Mouse (Mus musculus): ENCODE data around the gene Ccdc149. TPM values are rescaled to one million over a fixed set of nuclear protein-coding genes. Genes with fewer than 3 reads are reported as not detected.

Gene Ccdc149
- total RNA-seq, 2 experiments from 2014 or later = 6.5 to 7.4 TPM

GRCm38 (mm10) chr5:52346890-52347289 lies 124.4 kb downstream of the Ccdc149 start:
- DNase-seq = no peak
- intact Hi-C loops (cut with DNase I) = no loop called here

DNA sequence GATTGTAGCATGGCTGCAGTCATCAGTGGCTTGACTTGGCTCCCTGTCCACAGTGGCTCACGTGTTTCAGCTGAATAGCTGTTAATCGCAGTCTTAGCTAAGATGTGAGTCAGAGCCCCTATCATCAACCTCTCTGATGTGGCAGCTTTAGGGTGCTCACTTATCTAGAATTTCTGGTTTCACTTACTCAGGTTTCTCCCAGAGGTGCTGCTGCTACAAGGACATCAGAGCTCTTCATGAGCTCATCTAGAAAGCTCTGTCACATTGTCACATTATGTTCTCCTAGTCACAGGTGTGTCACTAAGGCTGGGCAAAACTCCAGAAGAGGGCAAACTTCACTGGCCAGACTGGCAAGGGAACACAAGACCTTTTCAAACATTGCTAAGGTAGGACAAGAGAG lies 132.2 kb downstream of the Ccdc149 start:
- DNase-seq = no peak
- intact Hi-C loops (cut with DNase I) = no loop called here

GRCm38 (mm10) chr5:52335590-52335989 lies 135.7 kb downstream of the Ccdc149 start:
- DNase-seq = no peak
- intact Hi-C loops (cut with DNase I) = no loop called here

DNA sequence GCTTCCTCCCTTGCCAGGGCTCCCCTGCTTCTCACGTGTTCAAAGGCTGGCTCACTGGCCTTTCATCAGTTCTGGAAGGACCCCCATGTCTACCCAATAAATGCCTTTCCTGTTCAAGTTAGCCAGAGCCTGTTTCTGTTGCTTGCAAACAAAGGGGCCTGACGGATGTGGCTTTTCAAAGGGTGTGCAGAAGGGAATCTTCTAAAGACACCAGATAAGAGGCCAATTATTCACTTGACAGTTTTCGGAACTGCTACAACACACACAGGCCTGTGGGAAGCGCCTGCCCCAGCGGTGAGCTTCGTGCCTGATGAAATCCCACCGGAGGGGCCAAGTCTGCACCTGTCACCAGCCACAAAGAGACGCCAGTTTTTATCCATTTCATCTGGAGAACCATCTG lies 139.2 kb downstream of the Ccdc149 start:
- intact Hi-C loops (cut with DNase I) = no loop called here
- DNase-seq = no peak

Other genes starting within 250 kb of the Ccdc149 start
- gene Sod3, start 107.7 kb downstream of the Ccdc149 start, total RNA-seq (2021) = 10 to 100 TPM; 12.7 to 17.2 TPM
- gene Lgi2, start 94.9 kb upstream of the Ccdc149 start, total RNA-seq (2021) = under 1 TPM; 0.33 to 0.60 TPM
- gene Sepsecs, start 198.2 kb upstream of the Ccdc149 start, total RNA-seq (2021) = 1 to 10 TPM; 4.6 to 7.2 TPM